Mouse (Mus musculus) adrenal gland, postnatal 36 days (tissue): ENCODE data around the gene Hcn1. TPM values are rescaled to one million over a fixed set of nuclear protein-coding genes. Genes with fewer than 3 reads are reported as not detected.

ENCODE experiments used
- DNase-seq, 2 experiments: peaks; one replicate each; pipeline ENCODE4 v3.0.0; 2021; ENCODE audit warnings: mixed read lengths in 1 of 2
- total RNA-seq, 2 experiments: library from RNA; stranded (reverse); gene quantifications; 2 replicates each; pipeline ENCODE4 v1.2.3; 2021

The Hcn1 gene
- total RNA-seq, 2 experiments from 2014 or later = 0.03 TPM

- no peak for DNase-seq
Measured at GRCm38 (mm10) chr13:117705997-117706396, 103.9 kb downstream of the Hcn1 start.

- no peak for DNase-seq
Measured at GRCm38 (mm10) chr13:117706496-117706895, 104.4 kb downstream of the Hcn1 start.

GRCm38 (mm10) chr13:117706986-117707738, 105.0 kb downstream of the Hcn1 start:
- DNase-seq = no peak

DNA sequence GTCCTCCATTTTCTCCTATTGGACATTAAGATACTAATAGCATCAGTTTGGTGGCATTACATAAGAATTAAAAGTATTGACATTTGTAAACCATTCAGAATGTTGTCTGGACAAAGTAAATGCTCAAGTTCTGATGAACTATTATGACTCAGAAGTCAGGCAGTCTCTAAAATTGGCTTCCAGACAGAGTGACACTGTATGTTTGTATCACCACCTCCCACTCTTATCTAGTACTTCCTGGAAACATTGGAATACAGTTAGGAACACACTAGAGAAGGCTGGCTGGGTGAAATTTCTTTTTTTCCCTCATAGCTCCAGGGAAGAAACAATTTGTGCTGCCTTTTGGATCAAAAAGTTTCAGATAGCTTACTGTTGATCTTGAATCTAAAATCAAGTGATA, 108.7 kb downstream of the Hcn1 start:
- DNase-seq = no peak

- no peak for DNase-seq
Measured at GRCm38 (mm10) chr13:117722090-117722489, 120.0 kb downstream of the Hcn1 start.

DNA sequence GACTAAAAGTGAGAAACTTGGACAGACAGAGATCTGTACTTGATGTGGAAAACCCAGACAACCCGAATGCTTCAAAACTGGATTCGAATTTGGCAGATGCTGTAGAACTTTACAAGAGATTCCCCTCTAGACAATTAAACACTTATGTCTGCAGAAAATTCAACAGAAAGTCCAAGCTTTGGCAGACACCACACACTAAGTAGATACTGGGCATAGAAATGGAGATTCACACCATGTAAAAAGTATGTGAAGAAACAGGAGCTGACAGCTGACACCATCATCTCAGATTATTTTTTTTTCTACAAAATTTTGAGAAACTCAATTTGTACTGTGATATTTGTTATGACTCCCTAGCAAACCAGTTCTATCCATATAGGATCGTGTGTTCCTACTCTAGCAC, 122.0 kb downstream of the Hcn1 start:
- DNase-seq = no peak

- DNase-seq = no peak
Measured at GRCm38 (mm10) chr13:117728393-117728792, 126.3 kb downstream of the Hcn1 start.

GRCm38 (mm10) chr13:117732738-117733137, 130.6 kb downstream of the Hcn1 start:
- DNase-seq = no peak

DNA sequence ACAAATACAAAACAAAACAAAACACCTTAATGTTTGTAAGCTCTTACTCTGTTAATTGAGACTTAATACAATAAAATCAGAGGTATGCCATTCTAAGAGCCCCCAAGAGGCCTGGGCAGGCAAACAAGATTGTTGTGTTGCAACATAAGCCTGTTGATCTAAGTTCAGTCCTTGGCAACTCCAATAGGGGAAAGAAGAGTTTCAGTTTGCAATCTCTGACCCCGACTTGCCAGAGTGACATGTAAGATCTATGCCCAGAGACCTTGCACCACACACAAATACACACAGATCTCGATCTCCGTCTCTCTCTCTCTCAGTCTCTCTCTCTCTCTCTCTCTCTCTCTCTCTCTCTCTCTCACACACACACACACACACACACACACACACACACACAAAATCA, 142.3 kb downstream of the Hcn1 start:
- DNase-seq = no peak

- no peak for DNase-seq
Measured at GRCm38 (mm10) chr13:117745173-117745572, 143.1 kb downstream of the Hcn1 start.

DNA sequence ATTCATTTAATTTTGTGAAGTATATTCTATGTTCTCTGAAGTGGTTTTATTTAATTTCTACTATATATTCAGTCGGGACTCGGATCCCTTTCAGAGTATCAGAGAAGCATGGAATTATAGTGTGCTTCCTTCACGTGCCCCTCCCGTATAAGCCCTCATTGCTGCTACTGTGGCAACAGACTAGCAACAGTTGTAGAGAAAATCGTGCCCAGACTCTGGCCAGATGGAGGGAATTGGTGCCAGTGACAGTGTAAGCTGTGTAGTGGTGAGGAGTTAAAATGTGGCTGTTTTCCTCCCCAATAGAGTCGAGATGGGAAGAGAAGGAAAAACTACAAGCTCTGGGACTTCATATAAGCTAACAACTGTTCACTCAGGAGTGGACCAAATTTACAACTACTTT, 163.4 kb downstream of the Hcn1 start:
- no peak for DNase-seq

DNA sequence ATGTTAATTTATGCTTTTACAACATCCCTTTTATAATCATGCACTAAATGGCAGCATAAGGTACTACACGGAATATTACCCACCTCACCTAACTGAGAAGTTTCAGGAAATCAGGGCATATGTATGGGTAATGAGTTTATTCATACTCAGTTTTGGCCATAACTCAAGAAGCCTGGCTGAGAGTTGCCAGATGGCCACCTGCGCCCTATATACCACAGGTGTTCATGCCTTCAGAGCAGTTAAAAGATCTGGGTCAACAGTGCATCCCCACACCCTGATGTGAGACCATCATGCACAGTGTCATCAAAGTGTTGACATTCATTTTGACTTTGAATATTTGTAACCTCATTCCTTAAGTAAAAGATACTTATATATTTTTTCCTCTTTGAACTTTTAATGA, 183.3 kb downstream of the Hcn1 start:
- DNase-seq = no peak

- DNase-seq = no peak
Measured at GRCm38 (mm10) chr13:117792861-117793260, 190.7 kb downstream of the Hcn1 start.

- no peak for DNase-seq
Measured at GRCm38 (mm10) chr13:117801061-117801460, 198.9 kb downstream of the Hcn1 start.

- no peak for DNase-seq
Measured at GRCm38 (mm10) chr13:117827628-117828027, 225.5 kb downstream of the Hcn1 start.

DNA sequence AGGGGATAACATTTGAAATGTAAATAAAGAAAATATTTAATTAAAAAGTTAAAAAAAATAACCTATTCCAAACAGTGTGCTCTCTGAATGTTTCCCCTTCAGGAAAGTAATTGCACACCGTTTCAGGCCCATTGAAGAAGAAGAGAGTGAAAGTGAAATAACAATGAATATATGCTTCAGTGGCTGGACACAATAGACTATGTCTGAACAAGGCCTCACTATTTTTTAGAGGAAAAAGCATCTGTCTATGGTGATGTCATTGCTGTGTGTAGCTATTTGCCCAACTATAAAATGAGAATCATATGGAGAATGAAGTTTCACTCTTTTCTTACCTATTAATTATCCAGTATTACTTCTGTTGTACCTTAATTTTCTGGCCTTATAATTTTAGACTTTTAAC, 234.5 kb downstream of the Hcn1 start:
- DNase-seq = no peak

DNA sequence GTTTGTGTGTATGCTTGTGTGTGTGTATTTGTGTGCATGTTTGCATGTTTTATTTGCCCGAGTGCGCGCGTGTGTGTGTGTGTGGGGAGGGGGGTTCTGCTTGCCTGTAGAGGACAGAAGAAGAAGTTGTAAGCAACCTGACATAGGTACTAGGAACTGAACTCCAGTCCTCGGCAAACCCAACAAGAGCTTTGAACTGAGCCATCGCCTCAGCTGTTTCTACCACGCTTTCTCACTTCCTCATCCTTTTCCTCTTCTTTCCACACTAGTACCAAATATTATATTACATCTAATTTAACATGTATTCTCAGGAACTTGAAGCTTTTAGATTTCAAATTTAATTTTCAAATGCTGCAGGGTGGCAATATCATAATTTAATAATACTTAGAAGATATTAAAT, 236.1 kb downstream of the Hcn1 start:
- no peak for DNase-seq

GRCm38 (mm10) chr13:117842366-117842765, 240.2 kb downstream of the Hcn1 start:
- no peak for DNase-seq

- DNase-seq = no peak
Measured at GRCm38 (mm10) chr13:117847290-117847689, 245.2 kb downstream of the Hcn1 start.

GRCm38 (mm10) chr13:117848757-117849156, 246.6 kb downstream of the Hcn1 start:
- DNase-seq = no peak

- no peak for DNase-seq
Measured at GRCm38 (mm10) chr13:117851954-117852710, 250.0 kb downstream of the Hcn1 start.

GRCm38 (mm10) chr13:117852711-117853051, 250.6 kb downstream of the Hcn1 start:
- no peak for DNase-seq

DNA sequence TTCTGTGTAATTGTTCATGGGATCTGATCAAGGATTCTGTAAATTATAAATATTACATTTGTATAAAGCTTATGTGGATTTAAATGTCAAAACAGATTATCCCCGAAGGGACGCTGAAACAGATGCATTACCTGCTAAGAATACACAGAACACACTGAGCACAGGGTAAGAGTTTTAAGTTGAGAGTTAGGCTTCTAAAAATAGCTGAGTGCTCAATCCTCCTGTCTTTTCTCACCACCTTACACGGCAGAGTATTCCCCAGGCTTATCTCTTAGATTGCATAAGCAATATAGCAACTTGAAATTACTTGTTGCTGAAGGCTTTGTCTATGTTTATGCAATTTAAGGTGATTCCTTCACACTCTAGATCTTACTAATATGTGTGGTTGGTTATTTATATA, 256.3 kb downstream of the Hcn1 start:
- DNase-seq = no peak

GRCm38 (mm10) chr13:117877787-117878186, 275.7 kb downstream of the Hcn1 start:
- no peak for DNase-seq
